Mouse (Mus musculus): Measurements from ENCODE around the gene Arid2.
"Not testable (repeated sequence)": the region's sequence is repeated elsewhere in the genome, so short reads cannot be mapped to it uniquely, and the experiment has no call there.

Arid2 gene

DNA sequence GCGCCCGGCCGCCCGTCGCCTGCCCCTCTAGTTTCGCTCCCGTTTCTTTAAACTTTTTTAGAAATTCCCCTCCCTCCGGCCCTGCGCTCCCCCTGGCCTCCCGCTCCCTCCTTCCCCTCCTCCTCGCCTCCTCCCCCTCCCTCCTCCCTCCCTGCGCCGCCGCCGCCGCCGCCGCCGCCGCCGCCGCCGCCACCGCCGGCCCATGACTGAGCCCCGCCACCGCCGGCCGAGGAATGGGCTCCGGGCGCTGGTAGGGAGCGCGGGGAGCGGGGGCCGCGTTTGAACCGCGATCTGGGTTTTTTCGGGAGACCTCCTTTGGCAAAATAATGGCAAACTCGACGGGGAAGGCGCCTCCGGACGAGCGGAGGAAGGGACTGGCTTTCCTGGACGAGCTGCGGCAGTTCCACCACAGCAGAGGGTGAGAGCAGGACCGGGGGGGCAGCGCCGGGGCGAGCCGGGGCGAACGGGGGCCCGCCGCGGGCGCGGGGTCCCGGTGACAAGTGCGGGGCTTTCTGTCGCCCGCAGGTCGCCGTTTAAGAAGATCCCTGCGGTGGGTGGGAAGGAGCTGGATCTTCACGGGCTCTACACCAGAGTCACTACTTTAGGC is at the start of gene Arid2:
Arid2 (plus strand) TSS at position 150 of the 607 bp plus-strand sequence.
- peak; percentile 65 for DNase-seq (ENCODE audit: low spot score)

GRCm38 (mm10) chr15:96238071-96238470 is 49.2 kb upstream of the Arid2 start:
- no peak for DNase-seq (ENCODE audit: low spot score)

DNA sequence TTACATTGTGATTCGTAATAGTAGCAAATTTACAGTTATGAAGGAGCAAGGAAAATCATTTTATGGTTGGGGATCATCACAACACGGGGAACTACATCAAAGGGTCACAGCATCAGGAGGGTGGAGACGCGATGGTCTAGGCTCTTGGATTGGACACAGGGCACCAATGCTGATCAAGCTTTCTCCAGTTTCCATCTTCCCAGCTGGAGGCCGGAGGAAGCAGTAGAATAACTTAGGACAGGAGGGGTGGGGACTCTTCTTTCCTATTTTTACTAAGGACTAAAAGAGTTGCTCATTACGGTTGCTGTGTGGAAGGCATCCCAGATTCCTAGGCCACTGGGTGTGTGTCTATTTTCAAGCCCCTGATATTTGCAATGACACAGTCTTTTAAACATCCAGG is 43.1 kb upstream of the Arid2 start:
- no peak for DNase-seq (ENCODE audit: low spot score)

GRCm38 (mm10) chr15:96244715-96245114 is 42.6 kb upstream of the Arid2 start:
- DNase-seq (ENCODE audit: low spot score): not testable (repeated sequence)

- no peak for DNase-seq (ENCODE audit: low spot score)
Observed at GRCm38 (mm10) chr15:96253827-96254226, 33.5 kb upstream of the Arid2 start.

GRCm38 (mm10) chr15:96254356-96254755 is 33.0 kb upstream of the Arid2 start:
- DNase-seq (ENCODE audit: low spot score): no peak

GRCm38 (mm10) chr15:96257781-96258180 is 29.5 kb upstream of the Arid2 start:
- DNase-seq (ENCODE audit: low spot score): no peak

DNA sequence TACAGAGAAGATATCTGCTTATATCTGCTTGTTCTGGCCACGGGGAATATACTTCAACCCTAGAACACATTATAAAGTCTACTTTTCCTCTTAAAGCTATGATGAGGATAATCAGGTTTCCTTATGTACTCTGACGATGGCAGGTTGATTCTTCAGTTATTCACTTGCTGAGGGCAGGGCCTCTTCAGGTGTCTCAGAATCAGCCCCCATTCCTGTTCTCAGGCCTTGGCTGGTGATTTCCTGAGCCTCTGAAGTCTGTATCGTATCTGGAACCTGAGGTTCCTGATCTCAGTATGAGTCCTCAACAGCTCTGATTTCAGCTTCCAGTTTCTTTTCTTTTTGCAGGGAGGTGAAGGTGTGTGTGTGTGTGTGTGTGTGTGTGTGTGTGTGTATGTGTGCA is 22.7 kb upstream of the Arid2 start:
- DNase-seq (ENCODE audit: low spot score): no peak

GRCm38 (mm10) chr15:96267933-96268332 is 19.4 kb upstream of the Arid2 start:
- DNase-seq (ENCODE audit: low spot score): no peak

GRCm38 (mm10) chr15:96268610-96269009 is 18.7 kb upstream of the Arid2 start:
- DNase-seq (ENCODE audit: low spot score): no peak

GRCm38 (mm10) chr15:96269402-96269801 is 17.9 kb upstream of the Arid2 start:
- no peak for DNase-seq (ENCODE audit: low spot score)

DNA sequence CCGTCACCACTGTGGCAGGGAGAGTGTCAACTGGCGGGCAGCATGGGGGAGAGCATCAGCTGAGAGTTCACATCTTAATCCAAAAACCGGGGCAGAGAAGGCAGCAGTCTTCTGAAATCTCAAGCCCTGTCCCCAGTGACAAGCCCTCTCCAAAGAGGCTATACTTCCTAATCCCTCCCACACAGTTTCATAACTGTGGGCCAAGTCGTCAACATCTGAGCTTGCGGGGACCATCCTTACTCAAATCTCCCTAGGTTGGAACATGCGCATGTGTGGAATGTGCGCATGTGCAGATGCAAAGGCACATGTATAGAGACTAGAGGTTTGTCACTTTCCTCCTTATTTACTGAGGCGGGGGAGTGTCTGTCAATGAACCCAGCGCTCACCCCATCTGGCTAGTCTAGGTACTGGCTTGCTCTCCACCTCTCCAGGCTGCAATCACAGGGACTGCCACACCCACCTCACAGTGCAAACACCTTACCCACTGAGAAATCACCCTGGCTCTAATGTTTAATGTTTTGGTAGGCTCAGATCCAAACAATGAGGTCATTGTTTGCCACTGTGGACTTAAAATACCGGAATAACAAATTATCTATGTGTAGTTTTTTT is 16.9 kb upstream of the Arid2 start:
- no peak for DNase-seq (ENCODE audit: low spot score)

DNA sequence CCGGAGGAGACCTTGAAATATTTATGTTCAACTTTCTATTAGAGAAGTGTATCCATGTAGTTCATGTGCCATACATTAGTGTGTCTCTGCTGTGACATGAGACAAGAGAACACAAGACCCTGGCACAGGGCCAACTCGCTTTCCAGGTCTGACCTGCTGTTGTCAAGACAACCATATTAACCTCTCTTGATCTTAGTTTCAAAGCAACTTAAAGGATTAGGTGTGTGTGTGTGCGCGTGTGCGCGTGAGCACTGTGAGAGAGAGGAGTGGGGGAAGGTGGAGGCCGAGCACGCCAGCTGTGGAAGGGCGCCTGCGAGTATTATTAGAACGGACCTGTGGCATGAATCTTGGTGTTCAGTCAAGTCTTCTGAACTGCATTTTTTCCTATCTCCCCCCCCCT is 15.0 kb upstream of the Arid2 start:
- no peak for DNase-seq (ENCODE audit: low spot score)

DNA sequence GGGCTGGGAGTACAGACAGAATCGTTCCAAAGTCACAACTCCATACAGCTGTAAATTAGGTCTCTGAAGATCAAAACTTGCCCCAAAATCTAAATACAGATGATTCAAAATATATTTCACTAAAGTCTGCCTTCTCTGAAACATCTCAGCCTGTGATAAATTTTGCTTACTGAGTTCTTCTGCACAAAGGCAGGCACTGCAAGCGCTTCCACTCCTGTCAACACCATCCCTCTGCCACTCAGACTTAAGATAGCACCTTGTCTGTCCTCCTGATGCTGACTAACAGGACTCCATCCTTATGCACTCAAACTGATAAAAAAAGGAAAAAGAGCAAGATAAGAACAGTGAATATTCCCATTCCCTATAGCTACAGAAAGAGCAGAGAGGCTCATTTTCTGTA is 13.0 kb upstream of the Arid2 start:
- DNase-seq (ENCODE audit: low spot score): no peak

GRCm38 (mm10) chr15:96275198-96275597 is 12.1 kb upstream of the Arid2 start:
- no peak for DNase-seq (ENCODE audit: low spot score)

DNA sequence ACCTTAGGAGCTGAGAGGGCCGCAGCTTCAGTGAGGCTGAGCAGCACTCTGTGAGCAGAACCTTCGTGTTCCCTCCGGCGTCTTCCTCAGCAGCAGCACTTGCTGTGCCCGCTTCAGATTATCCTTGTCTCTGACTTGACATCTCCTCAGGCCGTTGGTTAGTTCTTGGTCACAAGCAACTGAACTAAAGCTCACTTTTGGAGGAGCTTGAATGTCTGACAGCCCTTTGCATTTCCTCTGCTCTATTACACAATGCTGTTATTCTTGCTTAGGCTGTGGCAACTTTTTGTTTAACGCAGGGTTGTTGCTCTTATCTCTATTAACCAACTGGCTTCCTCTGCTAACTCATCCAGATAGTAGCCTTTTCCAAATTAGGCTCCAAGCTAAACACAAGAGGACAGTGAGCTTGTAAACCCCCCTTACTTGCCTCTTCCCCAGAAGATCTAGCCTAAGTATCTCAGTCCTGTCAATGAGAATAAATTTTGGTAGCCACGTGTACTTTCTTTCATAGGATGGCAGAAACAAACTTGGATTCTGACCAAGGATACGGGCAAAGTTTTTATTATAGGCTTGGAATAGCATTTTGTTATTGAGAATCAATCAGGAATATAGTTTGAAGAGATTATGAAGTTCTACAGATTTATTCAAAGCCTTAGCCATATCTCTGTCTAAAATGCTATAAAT is 11.4 kb upstream of the Arid2 start:
- DNase-seq (ENCODE audit: low spot score): no peak

DNA sequence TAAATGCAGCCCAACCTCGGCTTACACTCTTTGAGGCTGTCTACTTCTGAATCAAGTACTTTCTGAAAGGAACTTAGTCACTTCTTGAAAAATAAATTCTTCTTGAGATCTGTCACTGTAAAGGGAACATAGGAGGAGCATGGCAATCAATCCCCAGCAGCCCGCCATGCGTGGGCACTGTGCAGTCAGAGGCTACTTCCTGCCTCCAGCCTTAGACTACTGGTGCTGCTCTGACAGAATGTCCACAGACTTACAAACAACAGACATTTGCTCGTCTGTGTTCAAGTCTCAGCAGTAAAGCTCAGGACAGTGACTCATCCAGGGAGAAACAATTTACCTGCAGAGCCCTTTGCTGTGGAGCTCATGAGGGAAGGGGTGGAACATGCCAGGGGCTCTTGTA is 10.3 kb upstream of the Arid2 start:
- no peak for DNase-seq (ENCODE audit: low spot score)

DNA sequence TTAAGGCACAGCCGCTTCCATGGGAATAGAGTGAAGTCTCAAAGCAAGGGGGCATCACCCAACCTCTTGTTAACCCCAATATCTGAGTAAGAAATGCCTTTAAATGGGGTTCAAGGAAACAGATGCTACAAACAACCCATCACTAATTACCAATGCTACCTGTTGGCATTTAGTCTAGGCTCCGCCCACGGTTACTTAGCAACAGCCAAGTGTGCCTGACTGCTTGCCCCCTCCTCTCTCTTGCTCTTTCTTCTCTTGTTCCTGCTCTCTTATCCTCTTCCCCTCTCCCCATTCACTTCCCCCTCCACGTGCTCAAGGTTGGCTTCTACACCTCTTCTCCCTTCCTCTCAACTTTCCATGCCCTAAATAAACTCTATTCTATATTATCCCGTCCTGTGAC is 6.1 kb upstream of the Arid2 start:
- DNase-seq (ENCODE audit: low spot score): no peak

DNA sequence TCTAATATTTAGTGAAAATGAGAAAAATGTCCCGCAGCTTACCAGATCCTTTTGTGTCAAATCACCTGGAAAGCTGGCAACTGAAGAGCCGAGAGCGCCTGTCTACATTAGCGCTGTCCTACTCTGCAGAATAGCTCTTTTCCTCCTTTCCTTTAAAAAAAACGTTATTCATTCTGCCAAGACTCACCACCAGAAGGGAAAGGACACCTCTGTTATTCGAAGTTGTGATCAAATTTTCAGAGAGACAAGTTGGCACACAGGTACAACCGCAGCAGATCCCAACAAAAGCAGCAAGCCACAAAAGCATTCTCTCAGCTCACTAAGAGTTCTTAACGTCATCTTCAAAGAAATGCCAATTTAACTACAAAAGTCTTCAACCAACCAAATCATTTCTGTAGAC is 4.2 kb upstream of the Arid2 start:
- no peak for DNase-seq (ENCODE audit: low spot score)

GRCm38 (mm10) chr15:96283920-96284431 is 3.3 kb upstream of the Arid2 start:
- DNase-seq (ENCODE audit: low spot score): no peak

DNA sequence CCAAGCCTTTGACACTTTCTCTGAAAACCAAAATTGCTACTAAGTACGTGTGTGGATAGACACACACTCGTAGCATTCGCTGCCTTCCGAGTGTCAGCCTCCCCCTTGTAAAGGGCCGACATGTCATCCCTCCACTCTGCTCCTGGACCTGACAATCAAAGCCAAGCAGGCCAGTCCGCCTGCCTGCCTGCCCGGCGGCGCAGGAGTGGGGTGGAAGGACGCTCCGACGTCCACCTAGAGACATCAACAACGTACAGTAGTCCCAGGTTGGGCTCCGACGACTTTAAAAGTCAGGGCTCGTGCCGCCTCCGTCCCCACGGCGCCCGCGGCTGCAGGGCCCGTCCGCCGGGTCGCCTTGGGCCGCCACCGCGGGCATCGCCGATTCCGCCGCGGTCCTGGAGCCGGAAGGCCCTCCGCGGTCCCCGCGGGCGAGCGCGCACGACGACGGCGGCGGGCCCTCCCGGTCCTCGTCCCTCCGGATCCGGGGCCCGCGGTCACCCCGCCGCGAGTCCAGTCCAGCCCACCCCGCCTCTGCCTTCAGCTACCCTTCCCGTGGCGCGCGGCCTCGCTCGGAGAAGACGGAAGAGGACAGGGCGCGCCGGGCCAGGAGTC is 2.5 kb upstream of the Arid2 start:
- peak; percentile 44 for DNase-seq (ENCODE audit: low spot score)

- DNase-seq (ENCODE audit: low spot score): peak; percentile 84
Observed at GRCm38 (mm10) chr15:96285323-96286014, 1.8 kb upstream of the Arid2 start.
